Mouse (Mus musculus) heart, adult 2 months (tissue): ENCODE measurements around the gene Cenpm.

ENCODE experiments used
- CTCF ChIP-seq: fragments of 200-600 bp; IDR thresholded peaks from 2 replicates; pipeline ENCODE4 v1.8.1; 2022; ENCODE audit warnings: antibody characterized with exemption, mild to moderate bottlenecking, moderate library complexity
- POLR2A ChIP-seq: fragments of 200-500 bp; IDR thresholded peaks from 2 replicates; pipeline ENCODE4 v1.6.1; 2011; ENCODE audit warnings: mild to moderate bottlenecking, low read depth, low read length, control low read depth; ENCODE audit not compliant: insufficient read depth

- TF ChIP-seq CTCF (no peak), POLR2A (no peak)
These were observed 18.8 kb downstream of the Cenpm start for GRCm38 (mm10) chr15:82225769-82226168.
